Mouse (Mus musculus): ENCODE measurements around the gene Snap29. TPM values are rescaled to one million over a fixed set of nuclear protein-coding genes. Genes with fewer than 3 reads are reported as not detected.

Snap29 gene
- total RNA-seq (2014; fragmentation: Nextera tagmentation) (17.1 and 19.0 TPM in 2 replicates), total RNA-seq (2017) (17.3 and 18.3 TPM in 2 replicates)

- peak; percentile 98 for ATAC-seq (replicated peaks; ENCODE audit: low FRiP score, low TSS enrichment, poor library complexity, severe bottlenecking)
These were observed at the start of gene Snap29, which contains the start of gene Pi4ka for GRCm38 (mm10) chr16:17405736-17406443. TSS of gene Snap29 (plus strand) at chr16:17405986. TSS of gene Pi4ka (minus strand) at chr16:17406314.

GRCm38 (mm10) chr16:17356031-17356430 is 49.8 kb upstream of the Snap29 start:
- ATAC-seq (replicated peaks; ENCODE audit: low FRiP score, low TSS enrichment, poor library complexity, severe bottlenecking), result no peak

- no peak for ATAC-seq (replicated peaks; ENCODE audit: low FRiP score, low TSS enrichment, poor library complexity, severe bottlenecking)
These were observed 47.0 kb upstream of the Snap29 start for GRCm38 (mm10) chr16:17358787-17359186.

- no peak for ATAC-seq (replicated peaks; ENCODE audit: low FRiP score, low TSS enrichment, poor library complexity, severe bottlenecking)
These were observed 23.5 kb upstream of the Snap29 start for GRCm38 (mm10) chr16:17382306-17382705.

GRCm38 (mm10) chr16:17383594-17384326 is 22.0 kb upstream of the Snap29 start:
- no peak for ATAC-seq (replicated peaks; ENCODE audit: low FRiP score, low TSS enrichment, poor library complexity, severe bottlenecking)

- ATAC-seq (replicated peaks; ENCODE audit: low FRiP score, low TSS enrichment, poor library complexity, severe bottlenecking), result no peak
These were observed 13.0 kb upstream of the Snap29 start for GRCm38 (mm10) chr16:17392784-17393183.

- ATAC-seq (replicated peaks; ENCODE audit: low FRiP score, low TSS enrichment, poor library complexity, severe bottlenecking), result no peak
These were observed 2.9 kb upstream of the Snap29 start for GRCm38 (mm10) chr16:17402855-17403254.

- peak; percentile 52 for ATAC-seq (replicated peaks; ENCODE audit: low FRiP score, low TSS enrichment, poor library complexity, severe bottlenecking)
These were observed 502 bp upstream of the Snap29 start for GRCm38 (mm10) chr16:17405271-17405696.

GRCm38 (mm10) chr16:17406512-17407231 is 886 bp downstream of the Snap29 start:
- ATAC-seq (replicated peaks; ENCODE audit: low FRiP score, low TSS enrichment, poor library complexity, severe bottlenecking), result no peak

- no peak for ATAC-seq (replicated peaks; ENCODE audit: low FRiP score, low TSS enrichment, poor library complexity, severe bottlenecking)
These were observed 3.3 kb downstream of the Snap29 start for GRCm38 (mm10) chr16:17409046-17409445.

- ATAC-seq (replicated peaks; ENCODE audit: low FRiP score, low TSS enrichment, poor library complexity, severe bottlenecking), result no peak
These were observed 4.4 kb downstream of the Snap29 start for GRCm38 (mm10) chr16:17410209-17410608.

- no peak for ATAC-seq (replicated peaks; ENCODE audit: low FRiP score, low TSS enrichment, poor library complexity, severe bottlenecking)
These were observed 17.2 kb downstream of the Snap29 start for GRCm38 (mm10) chr16:17423021-17423420.

- ATAC-seq (replicated peaks; ENCODE audit: low FRiP score, low TSS enrichment, poor library complexity, severe bottlenecking), result peak; percentile 55; the same call in 1 of the 2 replicates
These were observed 26.8 kb downstream of the Snap29 start for GRCm38 (mm10) chr16:17432576-17432975.

GRCm38 (mm10) chr16:17451541-17452372 is 46.0 kb downstream of the Snap29 start, which contains the start of gene Crkl:
TSS of gene Crkl (plus strand) at chr16:17451987.
- peak; percentile 95 for ATAC-seq (replicated peaks; ENCODE audit: low FRiP score, low TSS enrichment, poor library complexity, severe bottlenecking)

- peak; percentile 44 for ATAC-seq (replicated peaks; ENCODE audit: low FRiP score, low TSS enrichment, poor library complexity, severe bottlenecking)
These were observed 46.6 kb downstream of the Snap29 start for GRCm38 (mm10) chr16:17452373-17452715.

GRCm38 (mm10) chr16:17456901-17457300 is 51.1 kb downstream of the Snap29 start:
- no peak for ATAC-seq (replicated peaks; ENCODE audit: low FRiP score, low TSS enrichment, poor library complexity, severe bottlenecking)

GRCm38 (mm10) chr16:17460254-17460653 is 54.5 kb downstream of the Snap29 start:
- ATAC-seq (replicated peaks; ENCODE audit: low FRiP score, low TSS enrichment, poor library complexity, severe bottlenecking), result peak; percentile 88

GRCm38 (mm10) chr16:17461596-17461995 is 55.8 kb downstream of the Snap29 start:
- ATAC-seq (replicated peaks; ENCODE audit: low FRiP score, low TSS enrichment, poor library complexity, severe bottlenecking), result no peak

- ATAC-seq (replicated peaks; ENCODE audit: low FRiP score, low TSS enrichment, poor library complexity, severe bottlenecking), result no peak
These were observed 57.4 kb downstream of the Snap29 start for GRCm38 (mm10) chr16:17463184-17463583.

Measured in megakaryocyte-erythroid progenitor cell, adult 5-6 weeks (primary cell).